Mouse (Mus musculus) liver (tissue): ENCODE data around the gene Gm43552.

Experiments used
- DNase-seq: peaks from one replicate; pipeline ENCODE4 v3.0.0-alpha.2; 2020; ENCODE audit warnings: mixed read lengths

Gene Gm43552

GRCm38 (mm10) chr5:65435363-65435805 is 57.2 kb downstream of the Gm43552 start:
- no peak for DNase-seq

- DNase-seq = no peak
Observed at GRCm38 (mm10) chr5:65434471-65435362, 57.9 kb downstream of the Gm43552 start.

GRCm38 (mm10) chr5:65429441-65429840 is 63.2 kb downstream of the Gm43552 start:
- DNase-seq = no peak

- no peak for DNase-seq
Observed at GRCm38 (mm10) chr5:65428321-65428720, 64.3 kb downstream of the Gm43552 start.

GRCm38 (mm10) chr5:65425251-65425650 is 67.4 kb downstream of the Gm43552 start:
- DNase-seq = no peak

GRCm38 (mm10) chr5:65424215-65424614 is 68.4 kb downstream of the Gm43552 start:
- DNase-seq = no peak

GRCm38 (mm10) chr5:65422803-65423202 is 69.8 kb downstream of the Gm43552 start:
- no peak for DNase-seq

- peak; percentile 27 for DNase-seq
Observed at GRCm38 (mm10) chr5:65420822-65421221, 71.8 kb downstream of the Gm43552 start.

GRCm38 (mm10) chr5:65419136-65419535 is 73.5 kb downstream of the Gm43552 start:
- no peak for DNase-seq

GRCm38 (mm10) chr5:65415653-65416458 is 76.8 kb downstream of the Gm43552 start:
- peak; percentile 80 for DNase-seq

- DNase-seq = no peak
Observed at GRCm38 (mm10) chr5:65407989-65408388, 84.6 kb downstream of the Gm43552 start.

GRCm38 (mm10) chr5:65401251-65401994 is 91.2 kb downstream of the Gm43552 start:
- peak; percentile 78 for DNase-seq

- no peak for DNase-seq
Observed at GRCm38 (mm10) chr5:65394425-65394824, 98.2 kb downstream of the Gm43552 start.

GRCm38 (mm10) chr5:65391753-65392152 is 100.9 kb downstream of the Gm43552 start:
- no peak for DNase-seq

- DNase-seq = peak; percentile 98
Observed at GRCm38 (mm10) chr5:65390648-65391644, 101.7 kb downstream of the Gm43552 start, which contains the start of the genes Rpl9 and Lias. TSS of gene Rpl9 (minus strand) at chr5:65391444. TSS of gene Lias (plus strand) at chr5:65391497.

GRCm38 (mm10) chr5:65387008-65387867 is 105.4 kb downstream of the Gm43552 start:
- no peak for DNase-seq

- DNase-seq = no peak
Observed at GRCm38 (mm10) chr5:65385704-65386103, 106.9 kb downstream of the Gm43552 start.
